Mouse (Mus musculus) layer of hippocampus, postnatal 10 days (tissue): ENCODE measurements at regions not wholly inside any gene's neighbourhood (a gene's known extent, or its start where the extent isn't known, plus 50 kb on each side); places are given as distances from the start of the nearest gene placed in this dataset.

Experiments used
- DNase-seq, 2 experiments: peaks; one replicate each; pipeline ENCODE4 v3.0.0; 2021; ENCODE audit warnings: low spot score in 2 of 2

DNA sequence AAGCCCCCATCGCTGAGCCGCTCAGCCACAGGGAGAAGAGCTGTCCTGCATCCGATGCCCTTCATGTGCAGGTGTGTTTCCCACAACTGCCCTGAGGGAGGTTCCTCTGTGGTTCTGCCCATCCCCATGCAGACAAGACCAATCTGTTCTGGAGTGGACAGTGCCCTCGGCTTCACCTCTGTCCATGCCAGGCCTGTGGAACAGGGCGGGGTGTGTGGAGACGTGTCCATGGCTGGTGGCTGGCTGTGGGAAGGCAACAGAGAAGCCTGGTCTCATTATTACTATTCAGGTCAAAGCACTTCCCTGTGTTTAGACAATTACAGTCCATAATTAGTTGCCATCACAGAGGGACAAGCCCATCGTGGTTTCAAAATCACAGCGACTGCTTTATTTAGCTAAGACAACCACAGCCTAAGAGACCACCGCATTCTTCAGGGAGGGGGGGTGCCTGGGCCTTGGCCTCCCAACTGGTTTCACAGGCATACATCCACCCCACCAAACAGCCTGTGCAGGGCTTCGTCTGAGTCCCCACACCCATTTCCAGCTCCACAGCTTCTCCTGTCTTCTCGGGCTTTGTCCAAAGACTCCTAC lies 97.7 kb downstream of the Rplp1 start:
- no peak for DNase-seq

DNA sequence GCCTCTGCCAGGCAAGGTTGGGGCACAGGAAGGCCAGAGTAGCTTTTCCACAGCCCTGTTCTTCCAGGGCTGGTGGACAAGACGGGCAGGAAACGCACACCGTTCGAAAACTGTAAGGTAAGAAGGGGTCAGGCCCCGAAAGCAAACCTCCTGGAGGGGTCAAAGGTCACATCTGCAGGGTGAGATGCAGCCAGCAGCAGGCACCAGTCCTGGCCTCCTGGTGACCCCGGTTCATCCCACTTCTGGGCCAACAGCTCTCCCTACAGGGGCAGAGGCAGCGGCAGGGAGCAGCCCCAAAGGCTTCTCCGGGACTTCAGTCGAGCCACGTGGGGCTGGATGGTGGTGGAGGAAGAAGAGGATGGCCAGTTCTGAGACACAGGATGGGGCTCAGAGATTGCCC lies 98.3 kb downstream of the Rplp1 start:
- no peak for DNase-seq

DNA sequence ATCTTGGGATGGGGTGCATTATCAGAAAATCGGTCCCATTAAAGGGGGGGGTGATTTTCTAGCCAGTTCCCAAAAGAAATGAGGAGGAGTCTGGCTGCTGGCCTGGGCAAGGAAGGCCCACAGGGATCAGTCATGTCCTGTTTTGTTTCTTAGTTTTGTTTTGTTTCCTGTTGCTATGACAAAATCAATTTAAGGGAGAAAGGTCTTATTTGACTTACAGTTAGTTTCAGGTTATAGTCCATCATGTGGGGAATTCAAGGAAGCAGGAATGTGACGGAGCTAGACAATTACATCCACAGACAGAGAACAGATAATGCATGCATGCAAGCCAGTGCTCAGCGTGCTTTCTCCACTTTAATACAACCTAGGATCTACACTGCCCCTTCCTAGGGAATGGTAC lies 101.1 kb downstream of the Rplp1 start:
- no peak for DNase-seq

DNA sequence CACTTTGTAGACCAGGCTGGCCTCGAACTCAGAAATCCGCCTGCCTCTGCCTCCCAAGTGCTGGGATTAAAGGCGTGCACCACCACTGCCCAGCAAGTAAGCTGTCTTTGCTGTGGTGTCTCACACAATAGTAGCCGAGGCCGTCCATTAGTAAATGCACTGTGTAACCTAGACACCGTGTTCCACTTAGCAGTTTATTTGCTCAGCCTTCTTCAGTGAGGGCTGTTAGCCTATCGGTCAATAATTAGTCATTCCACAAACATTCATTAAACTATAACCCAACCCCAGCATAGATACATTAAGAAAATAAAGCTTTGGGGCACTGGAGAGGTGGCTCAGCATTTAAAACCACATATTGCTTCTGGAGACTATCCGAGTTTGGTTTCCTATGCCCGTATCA lies 102.0 kb downstream of the Rplp1 start:
- DNase-seq = no peak

DNA sequence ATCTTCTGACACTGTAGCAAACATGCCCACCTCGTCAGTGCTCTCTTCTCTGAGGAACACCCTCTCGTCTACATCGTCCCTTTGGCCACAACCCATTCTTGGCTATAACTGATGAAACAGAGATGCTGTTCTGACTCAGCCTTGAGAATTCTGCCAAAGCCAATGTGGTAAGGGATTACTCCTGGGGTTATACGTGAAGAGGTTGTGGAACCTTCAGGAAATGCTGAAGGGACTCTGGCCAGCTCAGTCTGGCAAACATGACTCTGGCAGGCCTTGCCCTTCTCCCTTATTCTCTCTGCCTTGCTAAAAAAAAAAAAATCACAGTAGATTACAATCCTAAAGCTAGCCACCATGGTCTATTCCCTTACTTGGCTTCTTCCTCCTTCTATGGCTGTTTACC lies 103.9 kb downstream of the Rplp1 start:
- no peak for DNase-seq

DNA sequence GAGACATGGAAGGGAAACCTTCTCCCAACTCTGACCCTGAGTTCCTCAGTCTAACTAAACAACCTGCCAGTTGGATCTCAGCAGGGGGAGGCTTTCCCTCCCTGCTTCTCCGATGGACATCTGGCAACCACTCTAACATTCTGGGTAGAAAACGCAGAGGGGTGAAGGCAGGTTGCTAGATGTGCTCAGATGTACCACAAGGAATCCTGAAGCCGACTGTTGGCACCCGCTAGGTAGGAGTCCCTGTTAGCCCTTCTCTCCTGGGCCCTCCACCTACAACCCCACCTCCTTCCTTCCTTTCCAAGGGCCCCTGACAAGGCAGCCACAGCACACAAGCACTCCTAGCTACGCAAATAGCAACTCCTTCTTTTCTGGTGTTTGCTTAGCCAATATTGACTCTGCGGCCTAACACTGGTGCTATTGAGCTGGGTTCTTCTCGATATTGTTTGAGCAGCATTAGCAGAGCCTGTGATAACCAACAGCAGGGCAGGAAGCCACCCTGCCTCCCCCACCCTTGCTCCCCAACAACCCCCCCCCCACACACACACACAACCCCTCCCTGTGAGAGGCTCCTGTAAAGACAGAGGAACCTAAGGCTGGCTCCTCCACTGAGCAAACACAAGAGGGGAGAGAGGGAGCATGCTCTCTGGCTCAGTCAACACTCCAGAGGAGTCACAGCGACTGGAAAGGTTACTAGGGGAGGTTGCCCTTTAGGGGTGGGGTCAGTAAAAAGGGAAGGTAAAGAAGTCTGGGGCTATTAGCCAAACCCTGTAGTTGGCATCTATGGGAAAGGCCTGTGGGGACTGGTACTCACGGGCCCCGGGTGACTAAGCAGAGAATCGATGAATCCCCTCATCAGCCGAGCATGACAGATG lies 105.8 kb downstream of the Rplp1 start:
- DNase-seq = no peak

DNA sequence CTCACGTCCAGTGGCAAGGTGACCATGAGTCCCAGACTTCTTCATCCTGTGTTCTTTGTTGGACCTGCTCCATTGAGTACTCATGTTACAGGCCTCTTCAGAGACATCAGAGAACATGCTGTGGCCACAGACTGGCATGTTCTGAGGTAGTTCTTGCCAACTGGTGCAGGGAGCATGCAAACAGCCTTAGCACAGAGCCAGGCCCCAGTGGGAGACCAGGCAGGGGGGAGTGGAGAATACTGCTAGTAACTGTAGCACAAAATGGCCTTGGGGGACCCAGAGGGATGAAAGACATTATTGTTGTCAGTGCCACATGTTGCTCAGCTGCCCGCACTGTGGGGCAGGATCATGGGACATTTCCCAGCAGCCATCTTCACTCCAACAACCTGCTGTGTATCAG lies 108.4 kb downstream of the Rplp1 start:
- no peak for DNase-seq

DNA sequence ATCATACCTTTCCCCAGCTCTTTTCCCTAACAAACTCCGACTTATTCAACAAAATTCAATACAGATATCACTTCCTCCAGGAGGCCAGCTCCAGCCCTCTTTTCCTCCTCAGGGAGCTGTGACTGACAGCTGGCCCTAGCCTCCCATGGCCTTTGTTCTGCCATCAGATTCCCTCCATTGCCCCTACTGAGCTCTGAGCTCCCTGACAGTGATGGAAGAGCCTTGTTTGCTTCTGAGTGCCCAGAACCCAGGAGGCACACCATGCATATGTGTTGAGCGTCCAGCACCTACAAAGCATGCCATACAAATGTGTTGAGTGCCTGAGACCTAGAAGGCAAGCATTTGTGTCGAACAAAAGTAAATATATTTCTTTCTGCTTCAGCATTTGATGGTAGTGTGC lies 110.8 kb downstream of the Rplp1 start:
- DNase-seq = no peak

DNA sequence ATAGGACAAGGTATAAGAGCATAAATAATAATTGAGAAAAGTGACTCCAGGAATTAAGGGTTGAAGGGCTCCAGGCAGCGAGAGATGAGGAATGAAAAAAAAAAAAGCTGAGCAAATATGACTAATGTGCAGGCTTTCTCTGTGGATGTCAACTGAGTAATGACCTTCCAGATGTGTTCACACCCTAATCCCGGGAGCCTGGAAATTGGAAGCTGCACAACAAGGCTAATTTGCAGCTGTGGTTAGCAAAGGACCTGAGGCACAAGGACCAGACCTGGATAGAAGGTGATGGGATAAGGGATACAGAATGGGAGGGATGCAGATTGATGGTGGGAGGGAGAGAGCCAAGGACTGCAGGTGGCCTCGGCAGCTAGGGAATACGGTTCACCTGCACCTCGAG lies 111.6 kb downstream of the Rplp1 start:
- DNase-seq = no peak

DNA sequence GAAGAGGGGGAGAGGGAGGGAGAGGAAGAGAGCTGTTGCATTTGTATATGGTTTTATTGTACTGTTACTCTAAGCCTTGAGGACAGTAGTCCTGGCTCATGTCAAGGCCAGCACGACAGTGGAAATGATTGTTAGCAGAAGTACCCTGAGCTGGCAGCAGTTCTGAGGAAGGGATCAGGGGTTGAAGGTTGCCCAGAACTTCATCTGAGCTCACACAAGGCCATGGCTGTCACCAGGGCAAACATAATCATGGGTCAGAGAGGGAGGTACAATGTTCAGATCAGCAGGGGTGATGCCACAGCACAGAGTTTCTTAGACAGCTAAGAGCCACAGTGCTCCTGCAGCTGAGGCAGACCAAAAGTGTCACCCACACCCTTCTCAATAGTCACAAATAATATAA lies 114.8 kb downstream of the Rplp1 start:
- no peak for DNase-seq

DNA sequence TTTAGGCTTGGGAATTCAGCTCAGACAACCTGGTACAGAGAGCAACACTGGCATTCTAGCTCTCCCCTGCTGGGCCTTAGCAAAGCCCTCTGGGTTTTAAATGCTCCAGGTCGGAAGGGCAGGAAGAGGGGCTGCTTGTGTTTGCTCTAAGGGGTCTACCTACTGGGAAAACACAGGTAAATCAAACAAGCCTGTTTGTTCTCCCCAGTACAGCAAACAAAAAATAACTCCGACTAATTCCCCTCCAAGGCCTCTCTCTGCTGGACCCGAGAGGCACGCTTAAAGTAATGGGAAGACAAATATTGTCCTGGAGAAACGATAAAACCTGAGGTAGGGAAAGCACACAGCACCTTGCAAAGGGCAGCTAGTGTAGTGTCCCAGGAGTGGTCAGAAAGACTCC lies 118.4 kb downstream of the Rplp1 start:
- DNase-seq = no peak

DNA sequence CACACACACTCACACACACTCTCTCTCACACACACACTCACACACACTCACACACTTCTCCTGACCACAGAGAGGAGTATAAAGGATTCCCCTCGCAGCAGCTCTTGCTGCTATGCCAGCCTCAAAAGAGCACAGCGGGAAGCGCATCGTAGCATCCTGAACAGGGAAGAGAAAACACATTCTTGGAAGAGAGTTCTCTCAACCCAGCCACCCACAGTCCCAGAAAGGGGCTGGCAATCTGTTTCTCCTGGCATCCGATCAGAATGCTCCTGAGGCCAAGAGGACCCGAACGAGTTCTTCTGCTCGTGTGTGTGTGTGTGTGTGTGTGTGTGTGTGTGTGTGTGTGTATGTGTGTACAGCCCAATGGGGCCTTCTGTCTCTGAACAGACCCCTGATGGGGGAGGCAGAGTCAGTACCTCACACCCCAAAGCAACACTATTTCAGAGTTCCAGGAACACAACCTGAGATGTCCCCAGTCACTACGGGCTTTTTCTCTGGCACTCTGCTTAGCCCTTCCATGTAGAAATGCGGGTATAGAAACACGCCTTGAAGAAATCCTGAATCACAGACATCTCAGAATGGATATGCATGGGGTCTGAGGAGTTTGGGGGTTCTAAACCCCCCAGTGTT lies 122.8 kb downstream of the Rplp1 start:
- DNase-seq = peak; percentile 70 to 72

DNA sequence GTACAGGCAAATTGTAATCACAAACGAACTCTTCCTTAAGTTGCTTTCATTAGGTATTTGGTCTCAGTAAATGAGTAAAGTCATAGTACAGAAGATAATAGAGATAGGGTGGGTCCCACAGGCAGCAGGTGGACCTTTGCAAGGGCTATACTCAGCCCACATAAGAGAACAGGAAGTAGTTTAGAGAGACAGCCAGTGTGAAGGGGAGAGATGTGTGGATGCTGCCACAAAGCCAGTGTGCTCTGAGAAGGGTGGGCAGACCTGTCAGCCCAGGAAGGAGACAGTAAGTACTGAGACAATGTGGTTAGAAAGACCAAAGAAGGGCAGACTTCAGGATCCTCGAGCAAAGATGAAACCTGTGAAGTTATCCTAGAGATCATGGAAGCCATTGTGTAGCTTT lies 123.5 kb downstream of the Rplp1 start:
- no peak for DNase-seq

DNA sequence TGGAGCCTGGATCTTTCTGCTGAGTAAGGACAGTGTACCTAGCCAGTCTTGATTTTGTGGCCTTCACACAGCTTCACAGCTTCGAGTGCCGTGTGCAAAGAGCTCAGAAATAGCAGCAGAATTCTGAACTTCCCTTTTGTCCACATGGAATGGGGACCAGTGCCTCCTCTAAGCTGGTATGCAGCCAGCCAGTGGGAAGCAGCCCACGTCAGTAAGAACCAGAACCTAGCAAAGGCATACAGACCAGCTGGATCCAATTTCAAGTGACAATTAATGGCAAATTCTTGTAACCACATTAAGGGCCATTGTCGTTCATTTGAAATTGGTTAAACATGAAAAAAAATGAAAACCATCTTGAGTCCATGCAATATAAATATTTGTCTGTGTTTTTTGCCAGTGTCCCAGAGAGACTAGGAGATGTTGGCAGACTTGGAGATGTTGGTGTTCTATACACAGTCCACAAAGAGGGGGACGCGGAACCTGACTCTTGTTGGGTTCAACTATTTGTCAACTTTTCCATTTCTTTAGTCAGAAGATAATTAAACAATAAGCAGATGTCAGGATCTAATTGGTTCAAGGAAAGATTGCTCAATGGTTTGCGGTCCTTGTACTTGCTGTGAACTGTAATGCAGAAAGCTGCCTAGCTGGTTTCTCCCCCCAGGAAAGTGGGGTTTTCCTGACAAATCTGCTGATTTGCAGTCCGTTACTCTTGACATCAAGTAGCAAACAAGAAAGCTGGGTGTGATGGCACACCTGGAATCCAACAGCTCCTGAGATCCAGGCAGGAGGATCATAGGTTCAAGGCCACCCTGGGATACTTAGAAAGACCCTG lies 125.1 kb downstream of the Rplp1 start:
- DNase-seq = no peak

DNA sequence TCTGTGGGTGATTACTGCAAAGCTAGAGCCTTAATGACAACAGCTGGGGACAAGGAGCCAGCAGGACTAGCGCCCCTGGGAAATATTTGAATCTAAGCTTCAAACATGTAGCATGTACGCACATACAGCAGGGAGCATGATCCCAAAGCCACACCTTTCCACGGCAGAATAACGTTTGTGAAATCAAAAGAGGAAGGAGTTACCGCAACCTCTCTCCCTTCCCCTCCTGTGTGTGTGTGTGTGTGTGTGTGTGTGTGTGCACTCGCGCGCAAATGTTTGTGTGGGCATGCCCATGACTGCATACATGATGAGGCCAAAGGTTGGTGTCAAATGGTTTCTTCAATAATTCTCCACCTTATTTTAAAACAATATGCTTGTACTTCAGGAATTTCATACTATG lies 132.9 kb downstream of the Rplp1 start:
- DNase-seq = no peak

DNA sequence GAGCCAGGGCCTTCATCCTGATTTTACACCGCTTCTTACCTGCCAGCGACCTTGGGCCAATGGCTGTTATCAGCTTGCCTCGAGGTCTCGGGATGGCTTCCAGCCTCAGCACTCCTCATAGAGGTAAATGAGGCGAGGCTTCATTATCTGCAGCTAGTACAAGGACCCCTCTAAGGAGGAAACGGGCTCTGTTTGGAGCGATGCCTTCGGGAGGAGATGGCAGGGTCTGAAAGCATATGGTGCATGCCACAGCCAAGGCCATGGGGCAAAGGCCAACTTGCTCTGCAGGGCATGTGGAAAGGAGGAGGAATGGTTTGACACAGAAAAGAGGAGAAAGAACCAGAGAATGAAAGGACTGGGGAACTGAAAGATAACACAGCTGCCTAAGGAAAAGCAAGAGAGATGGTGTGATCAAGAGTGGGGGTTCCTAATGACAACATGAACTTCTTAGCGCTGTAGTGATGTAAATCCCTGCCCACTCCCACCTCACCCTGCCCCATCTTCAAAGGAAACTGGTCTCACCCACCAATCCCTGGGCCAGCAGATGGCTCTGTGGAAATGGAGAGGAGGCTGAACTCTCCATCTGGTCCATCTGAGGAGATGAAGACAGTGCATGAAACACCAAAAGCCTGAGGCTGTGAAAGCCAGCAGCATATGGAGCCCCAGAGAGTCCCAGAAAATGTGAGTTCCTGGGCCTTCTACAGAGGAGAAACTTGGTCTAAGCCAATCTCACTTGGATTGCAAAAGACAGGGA lies 134.0 kb downstream of the Rplp1 start:
- DNase-seq = no peak

DNA sequence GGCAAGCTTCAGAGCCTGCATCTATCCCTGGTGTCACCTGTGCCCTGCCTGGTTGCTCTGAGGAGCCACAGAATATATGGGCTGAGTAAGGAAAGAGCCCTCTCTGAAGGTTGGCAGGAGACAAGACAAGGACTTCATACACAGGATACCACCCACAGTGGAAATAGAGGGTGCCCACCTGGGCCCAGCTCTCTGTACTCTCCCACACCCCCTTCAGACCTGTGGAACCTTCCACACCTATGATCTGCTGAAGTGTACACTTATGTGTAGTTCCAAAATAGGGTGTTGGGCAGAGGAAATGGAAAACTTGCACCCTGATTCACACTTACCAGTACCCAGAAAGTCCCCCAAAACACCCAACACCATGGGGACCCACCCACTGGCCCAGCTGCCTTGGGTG lies 135.2 kb downstream of the Rplp1 start:
- no peak for DNase-seq

DNA sequence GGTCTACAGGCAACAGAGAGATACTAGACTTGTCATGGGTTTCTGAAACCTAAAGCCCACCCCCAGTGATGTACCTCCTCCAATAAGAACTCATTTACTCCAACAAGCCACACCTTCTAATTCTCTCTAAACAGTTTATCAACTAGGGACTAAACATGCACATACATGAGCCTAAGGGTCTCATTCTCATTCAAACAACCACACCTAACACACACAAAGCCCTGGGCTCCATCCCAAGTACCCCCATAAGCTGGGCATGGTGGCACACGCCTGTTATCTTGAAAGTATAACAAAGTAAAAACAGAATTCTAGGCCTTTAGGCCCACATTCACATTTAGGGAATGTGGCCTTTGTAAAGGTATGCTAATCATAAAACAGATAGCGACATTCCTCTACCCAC lies 137.9 kb downstream of the Rplp1 start:
- DNase-seq = no peak

DNA sequence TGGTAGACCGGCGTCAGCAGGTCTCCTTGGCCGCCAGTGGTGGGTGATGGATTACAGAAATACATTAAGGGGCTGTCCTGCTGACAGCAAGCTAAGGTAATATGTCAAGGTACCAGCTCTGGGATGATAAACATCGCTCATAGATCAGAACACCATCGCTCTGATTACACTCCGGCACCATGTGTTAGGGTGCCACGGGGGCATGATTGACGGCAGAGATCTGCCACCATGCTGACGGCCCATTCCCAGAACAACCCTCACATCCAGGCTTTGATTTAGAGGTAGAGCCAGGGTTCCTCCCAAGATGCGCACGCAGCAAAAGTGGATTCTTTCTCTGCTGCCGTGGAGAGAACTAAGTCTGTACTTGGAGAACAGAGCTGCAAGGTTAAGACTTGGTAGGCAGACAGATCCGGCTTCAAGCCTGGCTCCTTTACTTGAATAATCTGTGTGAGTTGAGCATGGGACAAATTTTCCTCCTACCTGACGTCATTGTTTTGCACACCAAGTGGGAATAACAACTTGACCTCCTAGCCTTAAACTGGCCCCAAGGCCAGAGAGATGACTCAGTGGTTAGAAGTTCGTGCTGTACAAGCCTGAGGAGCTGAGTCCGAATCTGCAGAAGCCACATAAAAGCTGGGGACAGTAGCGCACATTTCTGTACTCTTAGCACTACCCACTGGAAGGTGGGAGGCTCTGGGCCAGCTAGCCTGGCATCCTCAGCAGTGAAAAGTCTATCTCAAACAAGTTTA lies 144.0 kb downstream of the Rplp1 start:
- DNase-seq = no peak

DNA sequence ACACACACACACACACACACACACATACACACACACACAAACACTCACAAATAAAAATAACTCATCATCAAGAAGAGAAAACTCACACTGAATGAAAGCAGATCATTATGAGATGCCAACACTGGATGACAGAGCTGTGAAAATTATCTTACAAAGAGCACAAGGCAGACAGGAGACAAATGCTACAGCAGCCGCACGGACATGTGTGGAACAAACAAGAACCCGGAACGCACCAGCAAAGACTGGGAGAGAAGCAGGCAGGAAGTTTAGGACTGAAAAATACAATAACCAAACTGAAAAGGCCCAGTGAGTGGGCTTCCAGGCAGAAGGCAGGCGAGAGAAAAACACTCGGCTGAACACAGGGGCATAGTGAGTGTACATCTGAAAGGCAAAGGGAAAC lies 148.2 kb downstream of the Rplp1 start:
- no peak for DNase-seq
